Mouse (Mus musculus): ENCODE data around the gene Zfp786. TPM values are rescaled to one million over a fixed set of nuclear protein-coding genes. Genes with fewer than 3 reads are reported as not detected.
A peak's percentile ranks its signal among the peaks of the same experiment; 100 is the strongest.

Zfp786 gene
- polyA plus RNA-seq, 1 experiment, result 0.22 TPM

DNA sequence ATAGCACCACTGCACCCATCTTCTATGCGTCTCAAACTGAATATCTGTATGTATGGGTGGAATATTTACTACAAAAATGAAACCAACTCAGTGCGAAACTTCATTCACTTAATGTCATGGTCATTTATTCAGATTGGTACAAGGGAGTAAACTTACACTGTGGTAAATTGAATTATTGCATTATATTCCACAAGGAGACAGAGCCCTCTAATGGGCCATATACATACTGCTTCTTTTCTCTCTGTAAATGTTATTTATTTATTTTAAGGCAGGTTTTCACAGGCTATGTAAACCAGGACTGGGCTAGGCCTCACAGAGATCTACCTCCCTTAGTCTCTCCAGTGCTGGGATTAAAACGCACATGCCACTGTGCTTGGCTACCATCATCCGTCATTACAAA, 3.2 kb downstream of the Zfp786 start:
- no peak for DNase-seq (ENCODE audit: low read depth, low spot score)
- 95% methylated on average over 4 of the region's 4 CpGs for WGBS

DNA sequence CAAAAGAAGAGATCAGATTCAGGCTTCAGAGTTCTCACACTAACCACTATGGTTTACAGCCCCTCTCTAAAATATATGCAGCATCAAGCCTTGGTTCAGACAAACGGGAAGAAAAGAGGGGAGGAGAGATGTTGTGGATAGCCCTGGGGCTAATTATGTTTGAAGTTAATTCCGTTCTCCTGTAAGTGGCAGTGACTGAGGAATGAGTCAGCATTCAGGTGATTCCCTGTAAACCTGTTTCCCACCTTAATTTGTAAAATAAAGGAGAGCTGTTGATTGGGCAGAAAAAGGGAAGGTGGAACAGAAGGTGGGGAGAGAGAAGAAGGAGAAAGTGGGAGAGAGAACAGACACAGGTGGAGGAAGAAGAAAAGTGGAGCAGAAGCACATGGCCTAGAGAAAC, 6.4 kb downstream of the Zfp786 start:
- 74% methylated on average over 2 of the region's 2 CpGs for WGBS

DNA sequence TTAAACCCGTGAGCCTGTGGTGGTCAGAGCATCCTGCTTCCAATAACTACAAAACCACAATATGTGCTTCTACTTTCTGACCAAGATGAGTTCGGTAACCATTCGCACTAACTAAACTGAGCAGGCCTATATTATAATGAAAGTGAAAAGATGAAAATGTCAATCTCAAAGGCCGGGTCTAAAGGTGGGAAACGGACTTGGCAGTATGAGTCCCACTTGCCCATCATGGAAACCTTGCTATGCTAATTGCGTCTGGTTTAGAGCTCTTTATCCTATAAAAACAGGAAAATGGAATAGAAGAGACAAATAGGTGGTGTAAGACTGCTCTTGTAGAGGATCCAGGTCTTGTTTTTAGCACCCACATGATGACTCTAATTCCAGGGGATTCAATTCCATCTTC, 8.9 kb downstream of the Zfp786 start:
- no peak for DNase-seq (ENCODE audit: low read depth, low spot score)
- 92% methylated on average over 6 of the region's 6 CpGs for WGBS

More for the DNA sequence above, 6.4 kb downstream of the Zfp786 start:
- DNase-seq (ENCODE audit: low read depth, low spot score), result no peak

DNA sequence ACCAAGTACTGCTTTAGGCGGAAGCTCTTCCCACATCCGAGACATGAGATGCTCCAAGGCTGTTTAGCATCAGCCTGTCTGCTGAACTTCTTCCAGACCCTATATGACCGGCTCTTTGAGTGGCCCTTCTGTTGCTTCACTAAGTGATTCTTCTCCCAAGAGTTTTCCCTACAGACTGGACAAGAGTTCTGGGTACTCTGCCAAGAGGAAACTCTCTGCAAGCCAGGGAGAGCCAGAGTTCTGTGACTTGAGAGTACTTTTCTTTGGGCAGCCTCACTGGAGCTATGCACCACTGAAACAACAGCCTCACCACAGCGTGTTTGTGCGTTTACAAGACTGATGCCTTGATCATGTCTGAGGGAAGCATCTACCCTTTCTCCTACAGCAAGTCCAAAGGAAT, 9.4 kb downstream of the Zfp786 start:
- DNase-seq (ENCODE audit: low read depth, low spot score), result no peak
- 88% methylated on average over 5 of the region's 5 CpGs for WGBS

DNA sequence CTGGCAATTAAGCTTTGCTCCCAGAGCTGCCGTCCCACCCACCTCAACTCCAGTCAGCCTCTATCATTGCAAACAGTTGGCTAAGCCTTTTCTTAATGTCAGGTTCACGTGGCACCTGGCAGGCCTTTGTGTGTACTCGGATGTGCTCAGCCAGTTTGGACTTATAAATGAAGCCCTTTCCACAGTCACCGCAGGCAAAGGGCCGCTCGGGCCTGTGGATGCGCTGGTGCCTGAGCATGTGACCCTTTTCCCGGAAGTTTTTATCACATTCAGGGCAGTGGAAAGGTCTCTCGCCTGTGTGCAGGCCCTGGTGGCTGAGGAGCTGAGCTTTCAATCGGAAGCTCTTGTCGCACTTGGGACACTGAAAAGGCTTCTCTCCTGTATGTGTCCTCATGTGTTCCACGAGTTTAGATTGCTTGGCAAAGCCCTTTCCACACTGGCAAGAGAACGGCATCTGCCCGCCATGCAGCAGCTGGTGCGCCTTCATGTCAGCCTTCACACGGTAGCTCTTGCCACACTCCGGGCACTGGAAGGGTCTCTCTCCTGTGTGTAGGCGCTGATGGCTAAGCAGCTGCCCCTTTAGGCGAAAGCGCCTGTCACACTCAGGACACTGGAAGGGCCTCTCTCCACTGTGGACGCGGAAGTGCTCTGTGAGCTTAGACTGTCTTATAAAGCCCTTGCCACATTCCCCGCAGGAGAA, 10.9 kb downstream of the Zfp786 start:
- 92% methylated on average over 23 of the region's 23 CpGs for WGBS
- no peak for DNase-seq (ENCODE audit: low read depth, low spot score)

DNA sequence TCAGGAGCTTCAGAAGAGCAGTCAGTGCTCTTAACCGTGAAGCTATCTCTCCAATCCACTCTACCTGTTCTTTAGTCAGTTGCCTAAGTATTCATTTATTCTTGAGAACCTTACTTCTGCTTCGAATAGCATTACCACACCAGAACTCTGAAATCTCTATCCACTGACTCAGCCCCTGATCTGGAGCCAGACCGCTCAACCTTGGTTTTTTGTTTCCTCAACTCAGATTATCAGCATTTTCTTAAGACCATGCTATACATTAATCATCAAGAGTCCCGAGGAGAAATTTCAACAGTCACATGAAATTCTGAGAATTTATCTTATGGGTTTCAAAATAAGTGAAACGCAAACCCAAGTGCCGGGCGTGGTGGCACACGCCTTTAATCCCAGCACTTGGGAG, 11.9 kb downstream of the Zfp786 start:
- 90% methylated on average over 8 of the region's 8 CpGs for WGBS
- DNase-seq (ENCODE audit: low read depth, low spot score), result no peak

DNA sequence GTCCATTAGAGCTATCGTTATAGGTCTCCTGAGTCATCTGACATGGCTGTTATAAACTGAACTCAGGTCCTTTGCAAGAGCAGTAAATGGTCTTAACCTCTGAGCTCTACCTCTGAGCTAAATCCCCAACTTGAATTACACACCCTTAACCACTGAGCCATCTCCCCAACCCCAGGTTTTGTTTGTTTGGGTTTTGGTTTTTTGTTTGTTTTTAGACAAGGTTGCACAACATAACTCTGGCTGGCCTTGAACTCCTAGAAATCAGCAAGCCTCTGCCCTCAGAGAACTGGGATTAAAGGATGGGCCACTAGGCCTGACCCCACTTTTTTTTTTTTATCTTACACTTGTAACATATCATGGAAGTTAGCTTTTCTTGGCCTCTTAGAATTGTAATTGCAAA, 14.5 kb downstream of the Zfp786 start:
- 47% methylated on average over 1 of the region's 1 CpGs for WGBS
- no peak for DNase-seq (ENCODE audit: low read depth, low spot score)

DNA sequence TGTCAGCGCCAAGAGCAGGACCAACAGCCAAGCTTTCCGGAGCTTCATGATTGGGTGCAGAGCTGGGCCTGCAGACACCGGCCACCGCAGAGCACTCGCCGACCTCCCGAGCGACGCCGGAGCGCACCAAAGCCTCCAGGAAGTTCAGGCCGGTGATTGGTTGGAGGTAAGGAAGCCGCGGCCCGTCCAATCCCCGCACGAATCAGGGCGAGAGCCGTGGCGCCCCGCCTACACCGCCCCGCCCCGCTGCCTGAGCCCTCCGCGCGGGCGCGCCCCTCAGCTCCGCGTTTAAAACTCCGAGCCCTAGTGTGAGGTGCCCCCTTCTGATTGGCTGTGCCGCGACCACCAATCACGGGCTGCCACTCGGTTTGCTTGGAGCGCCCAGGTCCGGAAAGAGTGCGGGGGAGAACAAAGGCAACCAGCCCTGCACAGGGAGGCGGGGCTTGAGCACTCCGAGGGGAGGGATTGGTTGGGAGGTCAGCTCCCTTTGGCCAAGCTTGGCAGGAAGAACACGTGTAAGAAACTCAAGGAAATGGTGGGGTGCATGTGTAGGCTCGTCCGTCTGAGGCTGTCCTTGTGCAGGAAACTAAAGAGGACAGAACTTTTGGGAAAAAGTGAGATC, 17.3 kb downstream of the Zfp786 start, which contains the start of gene Pdia4:
Gene Pdia4, minus strand, starts transcription at position 174 of the 622 bp plus-strand sequence.
- DNase-seq (ENCODE audit: low read depth, low spot score), result peak; percentile 92
- WGBS, result under 1% methylated on average over 44 of the region's 44 CpGs

DNA sequence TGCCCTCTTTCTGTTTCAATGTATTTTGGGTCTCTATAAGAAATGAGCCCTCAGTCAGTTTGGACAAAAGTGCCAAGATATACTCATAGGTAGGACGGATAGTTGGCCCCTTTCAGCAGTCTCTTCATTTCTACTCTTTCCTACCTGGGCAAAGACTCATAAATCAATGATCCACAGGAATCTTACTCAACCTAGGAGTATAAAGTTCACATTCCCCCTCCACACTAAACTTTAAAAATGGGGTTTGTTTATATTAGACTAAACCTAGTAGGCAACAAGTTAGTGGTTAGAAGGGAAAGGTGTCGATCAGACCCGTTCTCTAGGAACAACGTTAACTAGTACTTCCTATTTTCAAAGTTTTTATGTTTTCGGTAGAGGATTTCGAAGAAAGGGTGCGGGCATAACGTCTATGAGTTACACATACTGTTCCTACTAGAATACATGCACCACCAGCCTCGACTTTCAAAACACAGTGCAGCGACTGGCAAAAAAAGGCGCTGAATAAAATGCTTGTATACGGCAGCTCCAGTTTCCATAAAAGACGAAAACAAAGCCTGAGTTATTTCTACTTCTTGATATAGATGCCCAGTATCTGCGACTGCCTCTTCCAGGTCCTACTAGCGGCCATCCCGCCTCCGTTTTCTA, 18.3 kb downstream of the Zfp786 start:
- DNase-seq (ENCODE audit: low read depth, low spot score), result no peak
- under 1% methylated on average over 17 of the region's 17 CpGs for WGBS

DNA sequence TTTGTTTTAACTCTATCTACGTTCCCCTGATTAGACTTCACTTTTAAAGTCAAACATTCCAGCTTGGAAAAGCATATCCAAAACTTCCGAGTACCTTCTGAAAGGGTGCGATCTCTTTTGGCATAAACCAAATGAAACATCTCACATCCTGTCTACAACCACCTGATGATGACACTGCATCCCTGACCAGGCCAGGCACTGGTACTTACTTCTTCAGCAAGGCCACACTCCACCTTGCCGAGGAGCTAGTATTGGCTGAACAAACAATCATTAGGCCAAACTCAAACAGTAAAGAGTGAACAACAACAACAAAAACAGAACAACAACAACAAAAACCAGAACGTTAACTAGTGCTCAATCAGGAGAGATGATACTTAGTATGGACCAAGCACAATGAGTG, 19.3 kb downstream of the Zfp786 start:
- WGBS, result 35% methylated on average over 5 of the region's 5 CpGs
- DNase-seq (ENCODE audit: low read depth, low spot score), result no peak

DNA sequence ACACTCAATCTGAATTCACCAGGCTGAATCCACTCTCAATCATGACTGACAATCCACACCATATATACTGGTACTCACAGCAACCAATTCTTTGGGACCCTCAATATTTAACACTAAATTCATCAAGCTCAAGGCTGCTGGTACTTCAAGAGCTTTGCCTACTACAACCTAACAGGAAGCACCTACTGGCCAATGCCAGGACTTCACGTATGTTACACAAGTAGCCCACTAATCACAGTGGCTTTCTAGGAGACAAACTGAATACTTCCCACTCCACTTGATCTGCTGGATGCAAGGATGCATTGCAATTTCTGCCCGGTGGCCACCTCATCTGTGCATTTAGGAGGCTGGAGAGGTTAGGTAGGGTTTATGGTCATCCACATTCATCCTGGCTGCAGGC, 20.5 kb downstream of the Zfp786 start:
- WGBS, result 62% methylated on average over 2 of the region's 2 CpGs
- DNase-seq (ENCODE audit: low read depth, low spot score), result no peak

DNA sequence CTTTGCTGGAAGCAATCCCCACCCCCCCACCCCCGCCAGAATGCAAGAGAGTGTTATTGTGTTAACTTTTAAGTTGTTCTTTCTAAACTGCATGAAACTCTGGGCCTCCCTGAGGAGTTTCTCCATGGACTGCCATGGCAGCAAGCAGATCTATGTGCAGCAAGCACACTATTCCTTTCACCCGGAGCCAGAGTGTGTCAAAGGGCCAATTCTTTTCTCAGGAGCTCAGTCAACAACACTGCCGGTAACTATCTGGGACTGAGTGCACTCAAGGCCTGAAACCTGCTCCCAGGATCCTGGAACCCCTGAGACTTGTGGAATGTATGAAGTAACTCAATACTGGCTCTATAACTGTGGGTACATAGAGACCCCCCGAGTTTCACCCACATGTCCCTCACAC, 21.6 kb downstream of the Zfp786 start:
- whole genome bisulfite sequencing, result 75% methylated on average over 4 of the region's 4 CpGs
- no peak for DNase-seq (ENCODE audit: low read depth, low spot score)

DNA sequence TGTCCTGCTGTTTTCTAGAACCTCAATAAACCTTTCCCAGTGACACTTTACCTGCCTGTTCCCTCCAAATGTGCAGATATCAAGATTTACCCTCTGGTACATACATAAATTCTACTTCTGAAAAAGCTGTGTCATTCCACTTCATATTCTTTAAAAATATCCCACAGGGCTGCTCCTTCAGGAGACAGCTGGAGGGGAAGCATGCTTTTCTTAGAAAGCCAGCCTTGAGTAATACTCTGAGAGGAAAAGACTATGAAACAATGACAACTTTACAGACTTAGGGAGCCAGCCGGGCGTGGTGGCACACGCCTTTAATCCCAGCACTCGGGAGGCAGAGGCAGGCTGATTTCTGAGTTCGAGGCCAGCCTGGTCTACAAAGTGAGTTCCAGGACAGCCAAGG, 22.1 kb downstream of the Zfp786 start:
- DNase-seq (ENCODE audit: low read depth, low spot score), result no peak
- WGBS, result 78% methylated on average over 5 of the region's 5 CpGs

DNA sequence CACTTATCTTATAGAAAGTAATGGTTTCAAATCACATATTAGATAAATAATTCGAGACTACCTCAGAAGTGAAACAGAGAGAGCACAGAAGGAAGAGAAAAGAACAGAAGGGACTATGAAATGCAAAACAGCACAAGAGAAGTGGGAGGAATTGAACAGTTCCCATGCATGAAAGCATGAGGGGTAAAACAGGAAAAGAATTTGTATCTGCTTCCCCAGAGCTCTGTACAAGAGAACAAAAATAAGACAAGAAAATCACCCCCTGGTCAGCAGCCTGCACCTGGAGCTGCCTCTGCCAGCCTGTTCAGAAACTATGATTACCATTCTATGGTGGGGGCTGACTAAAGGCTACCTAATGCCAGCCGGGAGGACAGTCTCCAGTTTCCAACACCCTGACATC, 23.2 kb downstream of the Zfp786 start:
- DNase-seq (ENCODE audit: low read depth, low spot score), result no peak
- 84% methylated on average over 2 of the region's 2 CpGs for WGBS

DNA sequence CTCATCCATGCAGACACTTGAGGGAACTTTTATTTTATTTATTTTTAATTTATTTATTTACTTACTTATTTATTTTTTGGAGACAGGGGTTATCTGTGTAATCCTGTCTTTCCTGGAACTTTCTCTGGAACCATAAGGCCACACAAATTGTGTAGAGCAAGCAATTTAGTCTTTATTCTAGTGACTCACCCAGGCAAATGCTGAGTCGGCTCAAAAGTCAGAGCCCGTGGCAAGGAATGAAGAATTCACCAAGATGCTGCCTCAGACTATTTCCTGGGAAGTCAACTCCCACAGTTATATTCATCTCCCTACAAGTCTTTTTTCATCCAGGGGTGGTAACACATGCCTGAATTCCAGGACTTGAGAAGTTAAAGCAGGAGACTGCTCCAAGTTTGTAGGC, 25.1 kb downstream of the Zfp786 start:
- DNase-seq (ENCODE audit: low read depth, low spot score), result no peak
- 66% methylated on average over 2 of the region's 2 CpGs for WGBS

DNA sequence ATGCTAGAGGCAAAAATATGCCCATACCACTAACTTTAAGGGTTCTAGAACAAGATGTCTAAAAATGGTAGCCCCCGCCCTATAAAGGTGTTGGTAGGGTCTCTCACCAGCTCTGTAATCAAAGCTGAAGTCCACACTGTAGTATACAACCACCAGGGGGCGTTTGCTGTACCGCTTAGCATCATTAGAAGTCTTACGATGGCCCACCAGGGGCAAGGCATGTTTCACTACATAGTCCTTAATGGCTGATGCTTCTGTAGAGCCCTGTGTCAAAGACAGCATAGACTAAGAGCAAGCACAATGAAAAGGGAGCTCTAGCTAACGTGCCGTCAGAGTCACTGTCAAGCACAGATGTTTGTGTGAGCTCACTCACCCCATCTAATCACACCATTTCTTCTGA, 31.6 kb downstream of the Zfp786 start:
- WGBS, result 50% methylated on average over 6 of the region's 6 CpGs

DNA sequence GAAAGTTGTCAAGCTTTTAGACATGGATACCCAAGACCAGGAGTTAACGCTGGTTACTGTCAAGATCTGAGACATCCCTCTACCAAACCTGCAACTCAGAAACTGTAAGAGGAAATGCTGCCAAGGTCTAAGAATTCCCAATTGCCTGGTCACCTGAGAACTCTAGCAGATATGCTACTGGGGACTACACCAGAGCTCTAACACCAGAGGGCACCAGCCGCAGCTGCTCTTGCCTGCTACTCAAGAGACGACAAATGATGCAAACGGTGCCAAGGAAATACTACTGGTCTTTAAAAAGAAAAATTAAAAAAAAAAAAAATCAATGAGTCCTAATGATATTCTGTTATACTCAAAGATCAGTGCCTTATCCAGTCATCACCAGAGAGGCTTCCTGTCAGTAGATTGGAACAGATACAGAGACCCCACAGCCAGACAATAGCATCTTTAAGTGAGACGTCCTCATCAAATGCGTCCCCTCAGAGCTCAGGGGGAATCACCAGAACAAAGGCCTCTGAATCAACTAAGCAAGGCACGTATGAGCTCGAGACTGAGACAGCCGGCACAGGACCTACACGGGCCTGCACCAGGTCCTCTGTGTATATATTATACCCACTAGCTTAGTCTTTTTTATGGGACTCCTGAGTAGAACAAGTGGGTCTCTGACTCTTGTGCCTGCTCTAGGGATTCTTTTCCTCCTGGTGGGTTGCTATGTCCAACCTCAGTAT, 36.4 kb downstream of the Zfp786 start:
- WGBS, result 62% methylated on average over 10 of the region's 10 CpGs
- no peak for DNase-seq (ENCODE audit: low read depth, low spot score)

More for the DNA sequence above, 31.6 kb downstream of the Zfp786 start:
- no peak for DNase-seq (ENCODE audit: low read depth, low spot score)

DNA sequence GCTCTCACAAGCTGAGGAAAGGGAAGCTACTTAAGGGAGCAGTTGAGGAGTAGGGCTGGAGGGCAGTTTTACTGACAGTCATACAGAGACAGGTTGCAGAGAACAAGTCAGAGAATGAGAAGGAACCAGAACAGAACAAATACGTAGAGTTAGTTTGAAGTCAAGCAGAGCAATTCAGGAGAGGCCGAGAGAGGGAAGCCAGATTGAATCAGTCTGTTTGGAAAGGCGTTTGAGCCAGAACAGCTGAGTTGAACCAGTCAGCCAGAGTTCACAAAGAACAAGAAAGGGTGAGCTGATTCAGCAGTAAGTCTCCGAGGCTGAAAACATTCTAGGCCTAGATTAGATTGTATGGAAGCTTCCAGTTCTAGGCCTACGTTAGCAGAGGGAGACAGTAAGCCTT, 37.4 kb downstream of the Zfp786 start:
- 61% methylated on average over 5 of the region's 5 CpGs for WGBS
- no peak for DNase-seq (ENCODE audit: low read depth, low spot score)

DNA sequence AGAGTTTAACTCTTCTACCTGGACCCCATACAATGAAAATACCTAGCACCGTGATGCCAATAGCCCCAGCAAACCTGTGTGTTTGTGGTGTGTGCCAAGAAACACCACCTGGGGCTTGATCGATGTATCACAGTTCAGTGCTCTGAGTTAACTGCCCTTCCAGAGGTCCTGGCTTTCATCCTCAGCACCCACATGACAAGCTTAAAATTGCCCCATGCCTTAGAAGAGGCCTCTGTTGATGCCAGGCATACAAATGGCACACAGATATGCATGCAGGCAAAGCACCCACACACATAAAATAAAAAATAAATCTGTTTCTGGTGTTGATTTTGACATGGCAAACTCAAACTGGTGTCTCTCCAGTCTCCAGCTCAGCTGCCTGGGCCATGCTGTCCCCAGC, 38.1 kb downstream of the Zfp786 start:
- no peak for DNase-seq (ENCODE audit: low read depth, low spot score)
- 89% methylated on average over 2 of the region's 2 CpGs for WGBS

DNA sequence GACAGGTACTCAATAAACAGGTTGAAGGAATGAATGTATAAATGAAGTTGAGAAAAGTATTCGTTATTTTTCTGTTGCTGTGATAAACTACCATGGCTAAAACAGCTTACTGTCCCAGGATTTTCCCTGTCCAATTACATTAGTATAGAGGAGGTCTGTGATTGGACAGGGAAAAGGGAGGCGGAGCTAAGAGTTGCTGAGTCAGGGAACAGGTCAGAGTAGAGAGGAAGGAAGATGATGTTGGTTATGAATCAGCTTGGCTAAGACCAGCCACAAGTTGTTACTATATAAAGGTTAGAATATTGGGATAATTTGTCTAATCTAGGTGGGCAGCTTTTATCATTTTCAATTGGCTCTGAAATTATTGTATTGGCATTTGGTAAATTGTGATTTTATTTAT, 39.9 kb downstream of the Zfp786 start:
- DNase-seq (ENCODE audit: low read depth, low spot score), result no peak
- WGBS, result 32% methylated on average over 2 of the region's 2 CpGs

Measured in large intestine, adult 2 months (tissue).